Mouse (Mus musculus): ENCODE data around the gene Gm20388. TPM values are rescaled to one million over a fixed set of nuclear protein-coding genes. Genes with fewer than 3 reads are reported as not detected.
A peak's percentile ranks its signal among the peaks of the same experiment; 100 is the strongest.

The Gm20388 gene
- total RNA-seq, 2 experiments from 2014 or later = 2.4 to 2.6 TPM

- H3K4me3 ChIP-seq = no peak overlapping the region
Measured at GRCm38 (mm10) chr8:121368799-121369198, 1458.2 kb downstream of the Gm20388 start.

GRCm38 (mm10) chr8:121369378-121369777 lies 1458.7 kb downstream of the Gm20388 start:
- no peak overlapping the region for H3K27ac ChIP-seq
- intact Hi-C loops (cut with DNase I) = no loop called here
- TF ChIP-seq CTCF (IDR thresholded peaks at IDR 0.05) = no peak
- no peak overlapping the region for H3K4me3 ChIP-seq
- no peak for DNase-seq (ENCODE audit: extremely low spot score in 1 of 2, low spot score in 2 of 2)

More at GRCm38 (mm10) chr8:121368799-121369198, 1458.2 kb downstream of the Gm20388 start:
- intact Hi-C loops (cut with DNase I) = no loop called here
- DNase-seq (ENCODE audit: extremely low spot score in 1 of 2, low spot score in 2 of 2) = no peak
- no peak for TF ChIP-seq CTCF (IDR thresholded peaks at IDR 0.05)
- H3K27ac ChIP-seq = no peak overlapping the region

DNA sequence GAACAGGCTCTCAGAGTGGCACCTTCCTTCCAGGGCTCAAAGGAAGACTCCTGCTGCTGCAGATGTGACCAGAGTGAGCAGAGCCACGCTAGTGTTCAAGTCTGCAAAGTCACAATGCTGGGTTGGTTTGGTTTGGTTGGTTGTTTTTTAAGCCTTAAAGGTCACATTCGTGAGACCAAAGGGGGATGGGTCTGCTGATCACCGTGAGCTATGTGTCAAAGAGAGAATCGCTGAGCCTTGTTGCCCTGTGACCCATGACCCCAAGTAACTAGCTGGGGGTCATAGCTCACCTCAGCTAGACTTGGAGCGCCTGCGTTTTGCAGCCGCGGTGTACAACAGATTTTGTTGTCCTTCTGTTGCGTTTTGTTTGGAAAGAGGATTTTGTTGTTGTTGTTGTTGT lies 1460.6 kb downstream of the Gm20388 start:
- H3K27ac ChIP-seq = no peak overlapping the region
- intact Hi-C loops (cut with DNase I) = no loop called here
- no peak for DNase-seq (ENCODE audit: extremely low spot score in 1 of 2, low spot score in 2 of 2)
- no peak for TF ChIP-seq CTCF (IDR thresholded peaks at IDR 0.05)
- no peak overlapping the region for H3K4me3 ChIP-seq

- DNase-seq (ENCODE audit: extremely low spot score in 1 of 2, low spot score in 2 of 2) = peak; percentile 71 to 72
- no peak for TF ChIP-seq CTCF (IDR thresholded peaks at IDR 0.05)
- Histone ChIP-seq H3K4me3 (no peak overlapping the region), H3K27ac (no peak overlapping the region)
- intact Hi-C loops (cut with DNase I) = no loop called here
Measured at GRCm38 (mm10) chr8:121371911-121372638, 1461.4 kb downstream of the Gm20388 start.

DNA sequence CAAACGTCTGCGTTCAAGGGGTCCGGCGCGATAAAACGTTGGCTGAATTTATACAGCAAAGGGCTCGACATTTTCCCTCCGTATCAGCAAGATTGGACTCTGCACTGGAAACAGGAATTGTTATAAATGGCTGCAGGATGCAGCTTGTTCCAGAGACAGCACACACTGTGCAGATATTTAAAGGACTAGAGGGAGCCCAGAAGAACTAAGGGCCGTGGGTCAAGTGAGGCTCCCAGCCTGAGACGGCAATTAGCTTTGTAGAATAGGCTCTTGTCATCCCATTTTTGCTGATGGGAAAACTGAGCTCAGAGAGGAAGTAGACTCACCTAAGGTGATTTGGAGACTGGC lies 1462.0 kb downstream of the Gm20388 start:
- no peak for TF ChIP-seq CTCF (IDR thresholded peaks at IDR 0.05)
- Histone ChIP-seq H3K4me3 (no peak overlapping the region), H3K27ac (no peak overlapping the region)
- intact Hi-C loops (cut with DNase I) = no loop called here
- no peak for DNase-seq (ENCODE audit: extremely low spot score in 1 of 2, low spot score in 2 of 2)

- no peak overlapping the region for H3K4me3 ChIP-seq
- no peak overlapping the region for H3K27ac ChIP-seq
- intact Hi-C loops (cut with DNase I) = no loop called here
- no peak for DNase-seq (ENCODE audit: extremely low spot score in 1 of 2, low spot score in 2 of 2)
- TF ChIP-seq CTCF (IDR thresholded peaks at IDR 0.05) = peak; percentile 53
Measured at GRCm38 (mm10) chr8:121374284-121374683, 1463.6 kb downstream of the Gm20388 start.

GRCm38 (mm10) chr8:121374777-121375176 lies 1464.1 kb downstream of the Gm20388 start:
- no peak for DNase-seq (ENCODE audit: extremely low spot score in 1 of 2, low spot score in 2 of 2)
- intact Hi-C loops (cut with DNase I) = loop anchor here (5.0 kb wide), 1 partner anchor 132 kb away; no protein-coding TSS in a partner anchor

DNA sequence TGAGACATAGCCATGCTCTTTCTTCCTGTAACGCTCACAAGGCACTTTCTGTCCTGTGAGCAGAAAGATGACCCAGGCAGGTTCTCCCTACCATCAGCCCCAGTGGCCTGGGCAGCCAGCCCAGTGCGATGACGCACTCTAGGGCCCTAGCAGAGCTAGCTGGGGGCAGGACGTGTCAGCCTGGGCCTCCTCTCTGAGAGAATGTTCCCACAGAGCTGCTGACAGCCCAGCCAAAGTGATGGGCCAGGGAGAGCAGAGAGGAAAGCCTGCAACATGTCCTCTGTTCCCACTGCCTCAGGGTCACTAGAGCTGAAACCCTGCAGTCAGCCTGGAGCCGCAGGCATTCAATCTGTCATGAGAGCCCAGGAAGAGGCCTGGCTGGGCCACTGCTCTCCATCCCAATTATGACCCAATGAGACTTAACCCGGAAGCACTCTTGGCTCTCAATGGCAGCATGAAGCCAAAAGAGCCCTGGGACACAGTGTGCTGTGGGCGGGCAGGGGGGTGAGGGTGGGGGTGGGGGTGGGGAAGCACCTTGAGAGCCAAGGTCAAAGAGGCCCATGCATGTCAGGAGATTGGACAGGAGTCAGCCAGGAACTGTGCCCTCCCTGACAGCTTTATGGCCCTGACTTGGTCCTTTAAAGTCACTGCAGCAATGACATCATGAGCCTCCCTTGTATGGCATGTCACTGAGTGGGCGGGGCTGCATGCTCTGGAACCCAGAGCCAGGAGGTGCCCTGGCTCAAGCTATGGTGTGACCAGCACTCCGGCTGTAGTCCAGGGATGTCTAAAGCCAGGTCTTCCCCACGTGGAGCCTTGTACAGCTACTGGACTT lies 1465.7 kb downstream of the Gm20388 start:
- DNase-seq (ENCODE audit: extremely low spot score in 1 of 2, low spot score in 2 of 2) = peak in 1 of 2 experiments; percentile 26
- intact Hi-C loops (cut with DNase I) = loop anchor here (5.0 kb wide), 1 partner anchor 134 kb away; no protein-coding TSS in a partner anchor

More at GRCm38 (mm10) chr8:121374777-121375176, 1464.1 kb downstream of the Gm20388 start:
- Histone ChIP-seq H3K27ac (no peak overlapping the region), H3K4me3 (no peak overlapping the region)
- no peak for TF ChIP-seq CTCF (IDR thresholded peaks at IDR 0.05)

GRCm38 (mm10) chr8:121377680-121378079 lies 1467.0 kb downstream of the Gm20388 start:
- TF ChIP-seq CTCF (IDR thresholded peaks at IDR 0.05) = no peak
- DNase-seq (ENCODE audit: extremely low spot score in 1 of 2, low spot score in 2 of 2) = no peak
- intact Hi-C loops (cut with DNase I) = loop anchor here (5.0 kb wide), 1 partner anchor 135 kb away; no protein-coding TSS in a partner anchor
- Histone ChIP-seq H3K27ac (no peak overlapping the region), H3K4me3 (no peak overlapping the region)

More for the DNA sequence above, 1465.7 kb downstream of the Gm20388 start:
- Histone ChIP-seq H3K4me3 (no peak overlapping the region), H3K27ac (no peak overlapping the region)
- no peak for TF ChIP-seq CTCF (IDR thresholded peaks at IDR 0.05)

DNA sequence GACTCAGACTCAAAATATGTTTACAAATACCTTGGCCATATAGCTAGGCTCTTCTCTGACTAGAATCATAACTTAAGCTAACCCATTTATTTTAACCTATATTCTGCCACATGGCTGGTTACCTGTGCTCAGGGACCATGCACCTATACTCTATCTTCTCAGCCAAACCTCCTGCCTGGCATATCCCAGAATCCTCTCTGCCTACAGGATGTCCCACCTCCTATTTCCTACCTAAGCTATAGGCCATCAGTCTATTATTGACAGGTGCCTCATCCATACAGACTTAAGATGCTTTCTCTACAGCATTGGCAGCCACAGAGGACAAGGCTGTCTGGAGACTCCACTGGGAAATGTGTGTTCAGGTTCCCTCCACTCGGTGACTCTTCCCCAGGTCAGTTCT lies 1468.7 kb downstream of the Gm20388 start:
- no peak overlapping the region for H3K27ac ChIP-seq
- intact Hi-C loops (cut with DNase I) = loop anchor here (5.0 kb wide), 1 partner anchor 137 kb away; no protein-coding TSS in a partner anchor
- H3K4me3 ChIP-seq = no peak overlapping the region
- no peak for TF ChIP-seq CTCF (IDR thresholded peaks at IDR 0.05)
- no peak for DNase-seq (ENCODE audit: extremely low spot score in 1 of 2, low spot score in 2 of 2)

DNA sequence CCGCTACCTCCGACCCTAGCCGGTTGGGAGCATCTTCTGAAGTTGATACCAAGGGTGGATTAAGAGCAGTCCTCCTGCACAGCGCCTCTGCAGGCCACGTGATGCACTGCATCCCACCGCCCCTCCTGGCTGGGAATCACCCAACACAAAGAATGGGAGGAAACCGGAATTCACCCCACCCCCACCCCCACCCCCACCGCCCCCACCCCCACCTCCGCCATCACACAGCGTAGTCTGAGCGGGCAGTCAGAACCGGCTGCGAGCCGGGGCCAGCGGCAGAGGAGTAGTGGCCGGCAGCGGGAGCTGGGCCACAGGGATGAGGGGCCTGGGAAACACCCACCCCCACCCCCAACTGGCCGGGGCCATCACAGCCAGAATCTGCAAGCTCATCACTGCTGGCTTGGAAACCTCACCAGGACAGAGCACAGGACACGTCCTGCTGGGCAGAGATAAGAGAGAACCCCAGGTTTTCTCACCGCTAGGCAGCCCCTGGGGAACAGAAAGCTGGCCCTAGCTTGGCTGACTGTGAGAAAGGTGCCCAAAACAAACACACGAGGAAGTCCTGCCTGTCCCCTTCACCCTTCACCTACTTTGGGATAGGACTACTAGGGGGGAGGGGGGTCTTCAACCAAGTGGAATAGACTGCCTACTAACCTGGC lies 1472.1 kb downstream of the Gm20388 start:
- TF ChIP-seq CTCF (IDR thresholded peaks at IDR 0.05) = peak; percentile 65
- no peak overlapping the region for H3K27ac ChIP-seq
- peak; percentile 39 to 51 for DNase-seq (ENCODE audit: extremely low spot score in 1 of 2, low spot score in 2 of 2)
- intact Hi-C loops (cut with DNase I) = no loop called here
- H3K4me3 ChIP-seq = no peak overlapping the region

- no peak overlapping the region for H3K4me3 ChIP-seq
- DNase-seq (ENCODE audit: extremely low spot score in 1 of 2, low spot score in 2 of 2) = no peak
- intact Hi-C loops (cut with DNase I) = no loop called here
Measured at GRCm38 (mm10) chr8:121385540-121385939, 1474.9 kb downstream of the Gm20388 start.

More at GRCm38 (mm10) chr8:121385540-121385939, 1474.9 kb downstream of the Gm20388 start:
- no peak overlapping the region for H3K27ac ChIP-seq
- no peak for TF ChIP-seq CTCF (IDR thresholded peaks at IDR 0.05)
